Mouse (Mus musculus): ENCODE results near the gene Gtpbp2.
A peak's percentile ranks its signal among the peaks of the same experiment; 100 is the strongest.

Gtpbp2 gene

GRCm38 (mm10) chr17:46160686-46161085 is at the start of gene Gtpbp2:
Gene Gtpbp2 (plus strand): TSS chr17:46161032.
- peak; percentile 96 for DNase-seq (ENCODE audit: low spot score)

- no peak for DNase-seq (ENCODE audit: low spot score)
Observed at GRCm38 (mm10) chr17:46115489-46115888, 45.3 kb upstream of the Gtpbp2 start.

GRCm38 (mm10) chr17:46116138-46116537 is 44.7 kb upstream of the Gtpbp2 start:
- no peak for DNase-seq (ENCODE audit: low spot score)

GRCm38 (mm10) chr17:46116881-46117280 is 44.0 kb upstream of the Gtpbp2 start:
- no peak for DNase-seq (ENCODE audit: low spot score)

- no peak for DNase-seq (ENCODE audit: low spot score)
Observed at GRCm38 (mm10) chr17:46117623-46118422, 43.0 kb upstream of the Gtpbp2 start.

- DNase-seq (ENCODE audit: low spot score): no peak
Observed at GRCm38 (mm10) chr17:46118423-46118850, 42.4 kb upstream of the Gtpbp2 start.

GRCm38 (mm10) chr17:46119641-46120040 is 41.2 kb upstream of the Gtpbp2 start:
- no peak for DNase-seq (ENCODE audit: low spot score)

- DNase-seq (ENCODE audit: low spot score): no peak
Observed at GRCm38 (mm10) chr17:46122791-46123190, 38.0 kb upstream of the Gtpbp2 start.

- DNase-seq (ENCODE audit: low spot score): no peak
Observed at GRCm38 (mm10) chr17:46123285-46123684, 37.5 kb upstream of the Gtpbp2 start.

- no peak for DNase-seq (ENCODE audit: low spot score)
Observed at GRCm38 (mm10) chr17:46123953-46124700, 36.7 kb upstream of the Gtpbp2 start.

GRCm38 (mm10) chr17:46126608-46127007 is 34.2 kb upstream of the Gtpbp2 start:
- no peak for DNase-seq (ENCODE audit: low spot score)

- DNase-seq (ENCODE audit: low spot score): no peak
Observed at GRCm38 (mm10) chr17:46127814-46128493, 32.9 kb upstream of the Gtpbp2 start.

GRCm38 (mm10) chr17:46129741-46130498 is 30.9 kb upstream of the Gtpbp2 start:
- DNase-seq (ENCODE audit: low spot score): no peak

- DNase-seq (ENCODE audit: low spot score): peak; percentile 47
Observed at GRCm38 (mm10) chr17:46132058-46132718, 28.6 kb upstream of the Gtpbp2 start.

GRCm38 (mm10) chr17:46132862-46133261 is 28.0 kb upstream of the Gtpbp2 start:
- no peak for DNase-seq (ENCODE audit: low spot score)

GRCm38 (mm10) chr17:46138563-46139236 is 22.1 kb upstream of the Gtpbp2 start:
- peak; percentile 59 for DNase-seq (ENCODE audit: low spot score)

GRCm38 (mm10) chr17:46139872-46140271 is 21.0 kb upstream of the Gtpbp2 start:
- no peak for DNase-seq (ENCODE audit: low spot score)

- peak; percentile 74 for DNase-seq (ENCODE audit: low spot score)
Observed at GRCm38 (mm10) chr17:46143578-46144423, 17.0 kb upstream of the Gtpbp2 start, which contains the start of gene Rsph9. Gene Rsph9 (minus strand): TSS chr17:46144216.

Measured in c-Kit-positive CD71-positive TER-119-positive erythroid progenitor cells, embryonic 14.5 days (primary cell).